Mouse (Mus musculus) ES-Bruce4 (cell line): ENCODE results near the gene Ube2dnl1. TPM values are rescaled to one million over a fixed set of nuclear protein-coding genes. Genes with fewer than 3 reads are reported as not detected.

Experiments used
- H3K27ac ChIP-seq: 2 replicates; pipeline ENCODE4 v1.5.1; 2012; ENCODE audit warnings: low read length, inconsistent platforms; ENCODE audit not compliant: insufficient read depth
- H3K27me3 ChIP-seq: 2 replicates; pipeline ENCODE4 v1.6.1; 2012; ENCODE audit warnings: mild to moderate bottlenecking, low read length, inconsistent platforms; ENCODE audit not compliant: control insufficient read depth, poor library complexity, insufficient read depth, severe bottlenecking
- H3K36me3 ChIP-seq: 2 replicates; pipeline ENCODE4 v1.6.1; 2012; ENCODE audit warnings: inconsistent platforms, mild to moderate bottlenecking, low read length, moderate library complexity; ENCODE audit not compliant: control insufficient read depth, poor library complexity, insufficient read depth, severe bottlenecking
- H3K4me1 ChIP-seq: one replicate; pipeline ENCODE4 v1.8.1; 2011; ENCODE audit warnings: low read length; ENCODE audit not compliant: control insufficient read depth, insufficient read depth
- H3K4me3 ChIP-seq: 2 replicates; pipeline ENCODE4 v1.5.1; 2011; ENCODE audit warnings: low read depth, mild to moderate bottlenecking, low read length
- H3K9ac ChIP-seq: 2 replicates; pipeline ENCODE4 v1.6.1; 2012; ENCODE audit warnings: low read depth, mild to moderate bottlenecking, inconsistent platforms; ENCODE audit not compliant: poor library complexity, severe bottlenecking
- H3K9me3 ChIP-seq: replicated peaks from 2 replicates; pipeline ENCODE4 v1.6.1; 2012; ENCODE audit warnings: mild to moderate bottlenecking, low read length, inconsistent platforms; ENCODE audit not compliant: control insufficient read depth, poor library complexity, insufficient read depth, severe bottlenecking
- CTCF ChIP-seq: IDR thresholded peaks from one replicate; pipeline ENCODE4 v1.8.1; 2011; ENCODE audit warnings: low read depth, low read length
- EP300 ChIP-seq: IDR thresholded peaks from 2 replicates; pipeline ENCODE4 v1.6.1; 2011; ENCODE audit warnings: low read depth, low read length; ENCODE audit not compliant: insufficient read depth
- POLR2A ChIP-seq: IDR thresholded peaks from one replicate; pipeline ENCODE4 v1.8.1; 2011; ENCODE audit warnings: low read length; ENCODE audit not compliant: insufficient read depth
- polyA plus RNA-seq: library from polyadenylated mRNA; stranded (reverse); fragments of >200 nt; gene quantifications from 2 replicates; pipeline ENCODE4 v1.2.4, GENCODE M21; 2011; ENCODE audit warnings: low read depth; ENCODE audit not compliant: missing spikeins, insufficient read depth, insufficient read length

The Ube2dnl1 gene
- 1.2 TPM in 1 of 2 replicates, not detected in the other for polyA plus RNA-seq

DNA sequence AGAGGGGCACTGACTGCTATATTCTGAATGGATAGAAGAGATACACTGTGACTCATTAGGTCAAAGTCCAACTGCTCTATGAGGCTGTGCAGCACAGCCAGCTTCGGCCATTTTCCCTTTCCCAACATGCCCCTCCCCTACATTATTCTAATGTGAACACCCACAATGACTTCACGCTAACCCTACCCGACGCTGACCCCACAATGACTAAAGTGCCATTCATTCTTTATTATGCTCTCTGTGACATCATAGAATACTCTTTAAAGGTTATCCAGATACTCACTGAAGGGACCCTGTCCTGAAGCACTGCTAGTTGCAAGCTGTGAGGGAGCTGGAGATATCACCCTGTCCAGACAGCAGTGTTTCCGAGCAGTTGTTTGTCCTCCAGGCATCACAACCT, at the start of gene Ube2dnl1:
Gene Ube2dnl1, plus strand, starts transcription at position 301 of the 400 bp plus-strand sequence.
- no peak within 1 kb of the TSS for H3K9ac ChIP-seq
- no peaks in the 10 kb centered on the region for H3K4me1 ChIP-seq
- H3K9me3 ChIP-seq, result 0 out of 2 replicates have a peak, but pooled peaks cover 4% of the 10 kb centered on the region
- H3K27me3 ChIP-seq, result no peaks in the 10 kb centered on the region
- no peak within 1 kb of the TSS for H3K27ac ChIP-seq
- H3K4me3 ChIP-seq, result no peak within 1 kb of the TSS
- H3K36me3 ChIP-seq, result no peaks in the 10 kb centered on the region
- no peak for TF ChIP-seq POLR2A
- TF ChIP-seq CTCF, result no peak
- no peak for TF ChIP-seq EP300

DNA sequence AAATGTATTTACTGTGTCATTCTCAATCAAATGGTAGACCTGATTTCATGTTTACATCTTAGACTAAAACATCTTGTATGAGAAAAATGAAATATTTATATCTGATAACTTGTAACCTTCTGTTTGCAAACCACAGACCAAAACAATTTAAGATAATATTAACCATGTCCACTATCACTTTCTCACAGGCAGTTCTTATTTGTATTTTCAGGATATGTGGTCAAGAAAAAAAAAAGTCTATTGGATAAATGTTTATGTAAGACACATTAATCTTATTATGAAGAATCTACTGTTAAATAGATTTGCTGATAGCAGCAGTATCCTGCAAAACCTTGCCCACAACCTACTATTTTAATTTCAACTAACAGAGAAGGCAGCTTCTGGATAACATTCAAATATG, 9.3 kb upstream of the Ube2dnl1 start:
- Histone ChIP-seq H3K27ac (no peak overlapping the region), H3K9me3 (peaks cover 12% of the 10 kb centered on the region), H3K9ac (no peak overlapping the region), H3K4me1 (no peaks in the 10 kb centered on the region), H3K4me3 (no peak overlapping the region), H3K36me3 (no peaks in the 10 kb centered on the region), H3K27me3 (no peaks in the 10 kb centered on the region)
- TF ChIP-seq EP300 (no peak), POLR2A (no peak), CTCF (no peak)

DNA sequence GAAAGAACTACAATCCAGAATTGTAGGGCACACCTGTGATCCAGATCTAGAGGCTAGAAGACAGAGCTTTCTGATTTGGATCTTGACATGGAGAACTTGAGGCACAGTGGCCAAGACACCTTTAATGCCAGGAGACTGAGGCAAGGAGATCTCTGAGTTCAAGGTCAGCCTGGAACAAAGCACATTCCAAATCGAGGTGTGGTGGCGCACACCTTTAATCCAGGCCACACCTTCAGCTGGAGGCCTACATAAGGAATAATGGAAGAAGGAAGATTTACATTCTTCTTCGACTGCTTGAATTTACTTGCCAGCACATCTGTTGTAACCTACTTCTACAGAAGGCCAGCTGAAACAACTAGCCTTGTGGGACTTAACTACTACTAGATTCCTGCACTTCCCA, 7.3 kb upstream of the Ube2dnl1 start:
- no peaks in the 10 kb centered on the region for H3K36me3 ChIP-seq
- TF ChIP-seq POLR2A (no peak), CTCF (no peak), EP300 (0 out of 2 replicates have a peak, but pooled peaks have one; percentile 42)
- H3K9me3 ChIP-seq, result peaks cover 14% of the 10 kb centered on the region
- no peaks in the 10 kb centered on the region for H3K27me3 ChIP-seq
- no peaks in the 10 kb centered on the region for H3K4me1 ChIP-seq
- H3K27ac ChIP-seq, result no peak overlapping the region
- no peak overlapping the region for H3K4me3 ChIP-seq
- no peak overlapping the region for H3K9ac ChIP-seq

DNA sequence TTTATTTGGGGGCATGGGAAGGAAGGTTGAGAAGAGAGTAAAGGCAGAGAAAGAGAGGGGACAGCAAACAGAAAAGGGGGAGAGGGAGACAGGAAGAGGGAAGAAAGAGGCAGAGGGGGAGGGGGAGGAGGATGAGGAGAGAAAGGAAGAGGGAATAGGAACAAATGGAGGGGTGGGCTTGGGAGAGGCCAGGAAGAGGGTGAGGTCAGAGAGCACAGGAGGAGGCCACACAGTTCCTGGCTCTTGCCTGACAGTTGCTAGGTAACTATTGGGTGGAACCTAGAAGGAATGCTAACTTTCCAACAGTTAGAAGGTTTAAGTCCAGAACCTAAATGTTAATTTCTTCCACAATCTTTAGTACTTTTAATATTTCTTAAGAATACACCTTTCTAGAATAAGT, 1.4 kb upstream of the Ube2dnl1 start:
- Histone ChIP-seq H3K4me1 (no peaks in the 10 kb centered on the region), H3K27ac (no peak overlapping the region), H3K27me3 (no peaks in the 10 kb centered on the region), H3K4me3 (no peak overlapping the region), H3K9me3 (peaks cover 4% of the 10 kb centered on the region; the same call in 1 of the 2 replicates), H3K36me3 (no peaks in the 10 kb centered on the region), H3K9ac (no peak overlapping the region)
- TF ChIP-seq POLR2A (no peak), CTCF (no peak), EP300 (0 out of 2 replicates have a peak, but pooled peaks have one; percentile 13)

DNA sequence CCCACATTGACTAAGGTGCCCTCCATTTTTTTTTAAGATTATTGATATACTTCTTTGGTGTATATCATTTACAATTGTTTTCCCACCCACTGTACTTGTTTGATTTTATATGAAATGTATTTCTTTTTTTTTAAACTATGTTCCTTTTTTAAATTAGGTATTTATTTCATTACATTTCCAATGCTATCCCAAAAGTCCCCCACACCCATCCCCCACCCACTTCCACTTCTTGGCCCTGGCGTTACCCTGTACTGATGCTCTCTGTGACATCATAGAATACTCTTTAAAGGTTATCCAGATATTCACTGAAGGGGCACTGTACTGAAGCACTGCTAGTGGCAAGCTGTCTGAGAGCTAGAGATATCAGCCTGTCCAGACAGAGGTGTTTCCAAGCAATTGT, 2.5 kb downstream of the Ube2dnl1 start, which contains the start of gene Ube2dnl2:
Gene Ube2dnl2, plus strand, starts transcription at position 301 of the 400 bp plus-strand sequence.
- no peak within 1 kb of the TSS for H3K4me3 ChIP-seq
- H3K9ac ChIP-seq, result no peak within 1 kb of the TSS
- H3K36me3 ChIP-seq, result no peaks in the 10 kb centered on the region
- H3K9me3 ChIP-seq, result no peaks in the 10 kb centered on the region
- no peaks in the 10 kb centered on the region for H3K4me1 ChIP-seq
- TF ChIP-seq CTCF (no peak), EP300 (no peak), POLR2A (no peak)
- no peak within 1 kb of the TSS for H3K27ac ChIP-seq
- no peaks in the 10 kb centered on the region for H3K27me3 ChIP-seq

DNA sequence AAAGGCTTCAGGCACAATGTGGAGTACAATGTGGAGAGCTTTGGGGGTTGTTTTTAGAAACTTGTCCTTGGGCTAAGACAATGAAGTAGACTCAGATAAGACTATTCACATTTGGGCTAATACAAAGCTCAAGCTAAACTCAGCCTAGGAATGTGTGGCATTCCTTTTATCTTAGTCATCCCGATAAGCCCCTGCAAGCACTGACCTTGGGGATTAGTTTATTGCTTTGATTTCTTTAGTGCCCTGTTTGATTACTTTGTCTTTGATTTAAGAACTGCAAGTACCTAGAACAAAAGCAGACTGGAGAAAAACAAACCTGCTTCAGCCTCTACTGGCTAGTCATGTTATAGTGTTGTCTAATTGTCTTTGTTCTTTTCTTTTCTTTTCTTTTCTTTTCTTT, 50.3 kb downstream of the Ube2dnl1 start:
- Histone ChIP-seq H3K27me3 (no peaks in the 10 kb centered on the region), H3K4me1 (no peaks in the 10 kb centered on the region), H3K9ac (no peak overlapping the region), H3K9me3 (no peaks in the 10 kb centered on the region), H3K27ac (no peak overlapping the region), H3K36me3 (no peaks in the 10 kb centered on the region), H3K4me3 (no peak overlapping the region)
- TF ChIP-seq POLR2A (no peak), CTCF (no peak), EP300 (no peak)

Other genes starting within 250 kb of the Ube2dnl1 start
- not detected in 2 replicates for gene Ube2dnl2, start 2.6 kb downstream of the Ube2dnl1 start, polyA plus RNA-seq